Mouse (Mus musculus) frontal cortex, postnatal 10 days (tissue): ENCODE measurements around the gene Mrpl45.
"Not testable (repeated sequence)": the region's sequence is repeated elsewhere in the genome, so short reads cannot be mapped to it uniquely, and the experiment has no call there.

Experiments
- DNase-seq, 2 experiments: peaks; one replicate each; pipeline ENCODE4 v3.0.0; 2022; ENCODE audit warnings: low spot score in 2 of 2, mixed read lengths in 1 of 2

Gene Mrpl45

GRCm38 (mm10) chr11:97315504-97316503, at the start of gene Mrpl45:
Gene Mrpl45 (plus strand): TSS chr11:97315716.
- peak; percentile 95 to 98 for DNase-seq

GRCm38 (mm10) chr11:97266544-97266943, 49.0 kb upstream of the Mrpl45 start:
- DNase-seq = not testable (repeated sequence)

GRCm38 (mm10) chr11:97270004-97270403, 45.5 kb upstream of the Mrpl45 start:
- DNase-seq = not testable (repeated sequence)

GRCm38 (mm10) chr11:97272835-97273234, 42.7 kb upstream of the Mrpl45 start:
- no peak for DNase-seq

- DNase-seq = no peak
Measured at GRCm38 (mm10) chr11:97273613-97274012, 41.9 kb upstream of the Mrpl45 start.

- DNase-seq = not testable (repeated sequence)
Measured at GRCm38 (mm10) chr11:97274947-97275346, 40.6 kb upstream of the Mrpl45 start.

GRCm38 (mm10) chr11:97275349-97275748, 40.2 kb upstream of the Mrpl45 start:
- DNase-seq = no peak

- no peak for DNase-seq
Measured at GRCm38 (mm10) chr11:97276019-97276418, 39.5 kb upstream of the Mrpl45 start.

- DNase-seq = no peak
Measured at GRCm38 (mm10) chr11:97277166-97277565, 38.4 kb upstream of the Mrpl45 start.

- no peak for DNase-seq
Measured at GRCm38 (mm10) chr11:97278456-97278855, 37.1 kb upstream of the Mrpl45 start.

GRCm38 (mm10) chr11:97279040-97279404, 36.5 kb upstream of the Mrpl45 start:
- no peak for DNase-seq

- peak; percentile 50 to 58 for DNase-seq
Measured at GRCm38 (mm10) chr11:97279405-97280215, 35.9 kb upstream of the Mrpl45 start.

- DNase-seq = peak; percentile 52 to 69
Measured at GRCm38 (mm10) chr11:97280216-97280861, 35.2 kb upstream of the Mrpl45 start, which contains the start of gene Npepps. Gene Npepps (minus strand): TSS chr11:97280638.

- no peak for DNase-seq
Measured at GRCm38 (mm10) chr11:97282179-97282578, 33.3 kb upstream of the Mrpl45 start.

- DNase-seq = no peak
Measured at GRCm38 (mm10) chr11:97284854-97285253, 30.7 kb upstream of the Mrpl45 start.

- no peak for DNase-seq
Measured at GRCm38 (mm10) chr11:97285852-97286775, 29.4 kb upstream of the Mrpl45 start.

- DNase-seq = no peak
Measured at GRCm38 (mm10) chr11:97286973-97287372, 28.5 kb upstream of the Mrpl45 start.

- DNase-seq = no peak
Measured at GRCm38 (mm10) chr11:97287643-97288042, 27.9 kb upstream of the Mrpl45 start.

- peak in 1 of 2 experiments; percentile 35 for DNase-seq
Measured at GRCm38 (mm10) chr11:97289276-97290230, 26.0 kb upstream of the Mrpl45 start.
